In the genomic region with DNA sequence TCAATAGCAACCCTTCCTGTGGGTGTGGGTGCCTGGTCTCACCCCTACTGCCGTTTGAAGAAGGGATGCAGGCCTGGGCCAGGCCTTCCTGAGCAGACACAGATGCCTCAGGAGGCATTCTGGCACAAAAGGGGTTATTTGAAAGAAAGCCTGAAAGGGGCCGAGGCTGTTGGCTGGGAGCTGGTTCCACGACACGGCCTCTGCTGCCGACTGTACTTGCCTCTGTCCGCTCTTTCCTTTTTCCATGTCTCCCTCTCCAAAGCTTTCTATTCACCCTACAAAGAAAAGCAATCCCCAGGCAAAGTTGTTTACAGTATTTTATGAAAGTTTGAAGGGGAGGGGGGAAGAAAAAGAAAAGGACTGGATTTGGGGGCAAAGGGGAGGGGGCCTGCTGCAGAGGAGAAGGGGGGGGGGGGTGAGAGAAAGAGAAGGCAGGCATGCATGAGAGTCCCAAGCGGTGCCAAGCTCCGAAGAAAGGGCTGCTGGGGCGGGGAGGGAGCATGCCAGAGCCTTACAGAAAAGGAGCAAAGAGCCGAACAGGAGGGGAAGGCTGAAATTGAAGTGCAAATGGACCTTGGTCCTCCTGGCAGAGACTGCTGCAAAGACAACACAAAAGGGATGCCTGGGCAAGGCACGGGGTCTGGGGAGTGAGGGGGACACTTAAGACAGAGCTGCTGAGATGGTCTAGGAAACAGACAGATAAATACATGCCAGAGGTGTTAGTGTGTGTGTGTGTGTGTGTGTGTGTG, we compare ENCODE assay signal across 8 mouse cellular contexts.
DNase-seq lines count a peak whose midpoint lies in the region; ATAC-seq and TF ChIP-seq lines count a peak whose summit lies in the region.

No protein-coding gene starts in this region.

- TF ChIP-seq CTCF in liver, postnatal 0 days (IDR thresholded peaks at IDR 0.05; ENCODE audit: low read depth) = no peak

- H3K27me3 ChIP-seq in neural tube, embryonic 11.5 days (ENCODE audit: control insufficient read depth, insufficient read depth, low read length) = peaks cover 30% of the 10 kb centered on the region
- no peaks in the 10 kb centered on the region for H3K27me3 ChIP-seq in embryonic facial prominence, embryonic 14.5 days (replicated peaks; ENCODE audit: control insufficient read depth, insufficient read depth, low read length)
- H3K27me3 ChIP-seq in hindbrain, embryonic 16.5 days (replicated peaks; ENCODE audit: control insufficient read depth, insufficient read depth, low read length) = no peaks in the 10 kb centered on the region; the same call in 1 of the 2 replicates
- H3K27me3 ChIP-seq in midbrain, embryonic 14.5 days (ENCODE audit: control insufficient read depth, insufficient read depth, low read length) = peaks cover 26% of the 10 kb centered on the region
- H3K27me3 ChIP-seq in liver, postnatal 0 days (ENCODE audit: insufficient read depth, low read length) = peaks cover 7% of the 10 kb centered on the region; the same call in 1 of the 2 replicates

- H3K4me1 ChIP-seq in neural tube, embryonic 11.5 days (ENCODE audit: control insufficient read depth, insufficient read depth, low read length) = peaks cover 14% of the 10 kb centered on the region; the same call in 1 of the 2 replicates
- H3K4me1 ChIP-seq in embryonic facial prominence, embryonic 14.5 days (ENCODE audit: control insufficient read depth, insufficient read depth, low read length) = peaks cover 49% of the 10 kb centered on the region
- H3K4me1 ChIP-seq in hindbrain, embryonic 16.5 days (ENCODE audit: control insufficient read depth, insufficient read depth, low read depth, low read length) = peaks cover 30% of the 10 kb centered on the region
- H3K4me1 ChIP-seq in midbrain, embryonic 14.5 days (ENCODE audit: control insufficient read depth, insufficient read depth, low read length) = peaks cover 29% of the 10 kb centered on the region; the same call in 1 of the 2 replicates
- H3K4me1 ChIP-seq in liver, postnatal 0 days (ENCODE audit: insufficient read depth) = peaks cover 14% of the 10 kb centered on the region; the same call in 1 of the 2 replicates

- TF ChIP-seq EP300 in liver, postnatal 0 days (IDR thresholded peaks at IDR 0.05; ENCODE audit: low read depth) = no peak

- no peak overlapping the region for H3K4me3 ChIP-seq in neural tube, embryonic 11.5 days (ENCODE audit: low read depth, low read length)
- H3K4me3 ChIP-seq in embryonic facial prominence, embryonic 14.5 days (ENCODE audit: low read depth, low read length) = no peak overlapping the region; the same call in 1 of the 2 replicates
- no peak overlapping the region for H3K4me3 ChIP-seq in hindbrain, embryonic 16.5 days (ENCODE audit: low read length)
- no peak overlapping the region for H3K4me3 ChIP-seq in midbrain, embryonic 14.5 days (replicated peaks; ENCODE audit: low read depth, low read length)
- H3K4me3 ChIP-seq in liver, postnatal 0 days (ENCODE audit: low read depth, low read length) = no peak overlapping the region

- no peaks in the 10 kb centered on the region for H3K9me3 ChIP-seq in neural tube, embryonic 11.5 days (ENCODE audit: control insufficient read depth, low read length)
- H3K9me3 ChIP-seq in embryonic facial prominence, embryonic 14.5 days (ENCODE audit: control insufficient read depth, low read length) = no peaks in the 10 kb centered on the region
- H3K9me3 ChIP-seq in hindbrain, embryonic 16.5 days (ENCODE audit: control insufficient read depth, low read length) = no peaks in the 10 kb centered on the region
- H3K9me3 ChIP-seq in midbrain, embryonic 14.5 days (ENCODE audit: control insufficient read depth, low read length) = no peaks in the 10 kb centered on the region
- H3K9me3 ChIP-seq in liver, postnatal 0 days (ENCODE audit: low read length) = no peaks in the 10 kb centered on the region

- peak overlapping the region; percentile 68 for H3K27ac ChIP-seq in neural tube, embryonic 11.5 days (ENCODE audit: low read depth, low read length)
- H3K27ac ChIP-seq in embryonic facial prominence, embryonic 14.5 days (replicated peaks; ENCODE audit: low read depth, low read length) = peak overlapping the region; percentile 85
- H3K27ac ChIP-seq in hindbrain, embryonic 16.5 days (ENCODE audit: low read depth, low read length) = peak overlapping the region; percentile 91
- H3K27ac ChIP-seq in midbrain, embryonic 14.5 days (replicated peaks; ENCODE audit: low read depth, low read length) = peak overlapping the region; percentile 75
- no peak overlapping the region for H3K27ac ChIP-seq in liver, postnatal 0 days (ENCODE audit: low read depth)

- WGBS in neural tube, embryonic 11.5 days = 10% methylated on average over 11 of the region's 11 CpGs
- 9% methylated on average over 11 of the region's 11 CpGs for WGBS in embryonic facial prominence, embryonic 14.5 days
- WGBS in hindbrain, embryonic 16.5 days = 8% methylated on average over 11 of the region's 11 CpGs
- 6% methylated on average over 11 of the region's 11 CpGs for WGBS in midbrain, embryonic 14.5 days
- WGBS in liver, postnatal 0 days (ENCODE audit: insufficient replicate concordance) = 44% methylated on average over 11 of the region's 11 CpGs

- peak; percentile 23 for DNase-seq in neural tube, embryonic 11.5 days (ENCODE audit: low spot score)
- no peak for DNase-seq in neural tube, embryonic 10.5 days (ENCODE audit: extremely low spot score, low spot score)
- peak; percentile 65 for DNase-seq in embryonic facial prominence, embryonic 14.5 days (ENCODE audit: low spot score)
- peak; percentile 76 for DNase-seq in midbrain, embryonic 14.5 days
- DNase-seq in liver, postnatal 0 days = no peak
- DNase-seq in c-Kit-positive CD71-positive TER-119-positive erythroid progenitor cells, embryonic 14.5 days (ENCODE audit: low spot score) = no peak
- no peak for DNase-seq in layer of hippocampus, adult 9-10 months (ENCODE audit: low spot score)

- peak overlapping the region; percentile 10 for H3K4me2 ChIP-seq in neural tube, embryonic 11.5 days (ENCODE audit: low read depth)
- H3K4me2 ChIP-seq in embryonic facial prominence, embryonic 14.5 days (ENCODE audit: low read depth, low read length) = peak overlapping the region; percentile 38
- H3K4me2 ChIP-seq in hindbrain, embryonic 16.5 days (ENCODE audit: low read length) = peak overlapping the region; percentile 40
- H3K4me2 ChIP-seq in midbrain, embryonic 14.5 days (ENCODE audit: low read length) = peak overlapping the region; percentile 36
- no peak overlapping the region for H3K4me2 ChIP-seq in liver, postnatal 0 days (ENCODE audit: low read depth, low read length)

- peak; percentile 54; the same call in 1 of the 2 replicates for ATAC-seq in neural tube, embryonic 11.5 days (ENCODE audit: insufficient read depth, low FRiP score, low TSS enrichment)
- ATAC-seq in embryonic facial prominence, embryonic 14.5 days (ENCODE audit: low read depth) = 0 out of 2 replicates have a peak, but pooled peaks have one; percentile 45
- ATAC-seq in hindbrain, embryonic 16.5 days = peak; percentile 89
- peak; percentile 81 for ATAC-seq in midbrain, embryonic 14.5 days (ENCODE audit: low FRiP score, low TSS enrichment)
- no peak for ATAC-seq in liver, postnatal 0 days

- H3K9ac ChIP-seq in neural tube, embryonic 11.5 days (ENCODE audit: low read length) = peak overlapping the region; percentile 35
- H3K9ac ChIP-seq in embryonic facial prominence, embryonic 14.5 days (ENCODE audit: low read depth, low read length) = peak overlapping the region; percentile 38
- H3K9ac ChIP-seq in hindbrain, embryonic 16.5 days (ENCODE audit: low read depth, low read length) = peak overlapping the region; percentile 51
- H3K9ac ChIP-seq in midbrain, embryonic 14.5 days (replicated peaks; ENCODE audit: low read length) = peak overlapping the region; percentile 28; the same call in 1 of the 2 replicates
- H3K9ac ChIP-seq in liver, postnatal 0 days (replicated peaks) = no peak overlapping the region

- H3K36me3 ChIP-seq in neural tube, embryonic 11.5 days (ENCODE audit: control insufficient read depth, insufficient read depth, low read length) = no peaks in the 10 kb centered on the region
- no peaks in the 10 kb centered on the region for H3K36me3 ChIP-seq in embryonic facial prominence, embryonic 14.5 days (ENCODE audit: control insufficient read depth, insufficient read depth, low read length)
- no peaks in the 10 kb centered on the region for H3K36me3 ChIP-seq in hindbrain, embryonic 16.5 days (ENCODE audit: control insufficient read depth, insufficient read depth, low read length)
- no peaks in the 10 kb centered on the region for H3K36me3 ChIP-seq in midbrain, embryonic 14.5 days (ENCODE audit: control insufficient read depth, insufficient read depth, low read length)
- H3K36me3 ChIP-seq in liver, postnatal 0 days (replicated peaks; ENCODE audit: insufficient read depth, low read length) = no peaks in the 10 kb centered on the region

Comparison
In these comparisons a context has a peak if more than half of its experiments do, and no peak if none do; other contexts are left out.
1. DNase-seq: peak in neural tube, embryonic 11.5 days (single experiment), embryonic facial prominence, embryonic 14.5 days (single experiment) and midbrain, embryonic 14.5 days (single experiment); none in neural tube, embryonic 10.5 days (single experiment), liver, postnatal 0 days (single experiment), c-Kit-positive CD71-positive TER-119-positive erythroid progenitor cells, embryonic 14.5 days (single experiment) and layer of hippocampus, adult 9-10 months (single experiment).